Mouse (Mus musculus) ES-E14 (cell line): ENCODE measurements at regions not wholly inside any gene's neighbourhood (a gene's known extent, or its start where the extent isn't known, plus 50 kb on each side); places are given as distances from the start of the nearest gene placed in this dataset.
A peak's percentile ranks its signal among the peaks of the same experiment; 100 is the strongest.

Experiments used
- DNase-seq: peaks from one replicate; pipeline ENCODE4 v3.0.0-alpha.2; 2013; ENCODE audit warnings: low read depth, low spot score
- H3K27ac ChIP-seq: 2 replicates; pipeline ENCODE4 v1.5.1; 2012; ENCODE audit warnings: low read depth, mild to moderate bottlenecking, low read length, moderate library complexity, mixed read lengths; ENCODE audit not compliant: poor library complexity, insufficient read depth, severe bottlenecking
- H3K36me3 ChIP-seq: 2 replicates; pipeline ENCODE4 v1.6.1; 2012; ENCODE audit warnings: mild to moderate bottlenecking, low read length, moderate library complexity, mixed read lengths; ENCODE audit not compliant: control insufficient read depth, poor library complexity, insufficient read depth, severe bottlenecking
- H3K4me1 ChIP-seq, 2 experiments: fragments of 150-350 bp in 1 of 2; sonication (generic) in 1 of 2; 2 replicates each; pipeline ENCODE4 v1.6.1; 2012; ENCODE audit warnings: low read length in 2 of 2, mild to moderate bottlenecking in 1 of 2, mixed read lengths in 1 of 2; ENCODE audit not compliant: control insufficient read depth in 2 of 2, insufficient read depth in 2 of 2, poor library complexity in 1 of 2
- H3K4me3 ChIP-seq, 2 experiments: fragments of 150-350 bp in 1 of 2; sonication (generic) in 1 of 2; 2 replicates each; pipeline ENCODE4 v1.5.1; 2012; ENCODE audit warnings: low read length in 2 of 2, low read depth in 1 of 2, mild to moderate bottlenecking in 1 of 2, mixed read lengths in 1 of 2; ENCODE audit not compliant: insufficient read depth in 1 of 2, poor library complexity in 1 of 2, severe bottlenecking in 1 of 2
- H3K9ac ChIP-seq: 2 replicates; pipeline ENCODE4 v1.6.1; 2012; ENCODE audit warnings: low read depth, mild to moderate bottlenecking, low read length, mixed read lengths; ENCODE audit not compliant: poor library complexity, insufficient read depth, severe bottlenecking
- H3K9me3 ChIP-seq: fragments of 150-350 bp; sonication (generic); 2 replicates; pipeline ENCODE4 v1.6.1; 2012; ENCODE audit warnings: low read depth, mild to moderate bottlenecking, low read length; ENCODE audit not compliant: control insufficient read depth, insufficient read depth
- CHD2 ChIP-seq: IDR thresholded peaks from 2 replicates; pipeline ENCODE4 v1.6.1; 2014; ENCODE audit warnings: mild to moderate bottlenecking, low read depth, low read length, inconsistent platforms
- HCFC1 ChIP-seq: IDR thresholded peaks from 2 replicates; pipeline ENCODE4 v1.6.1; 2012; ENCODE audit warnings: low read length, inconsistent platforms, borderline replicate concordance; ENCODE audit not compliant: insufficient read depth
- MAFK ChIP-seq: IDR thresholded peaks from 2 replicates; pipeline ENCODE4 v1.6.1; 2014; ENCODE audit warnings: mild to moderate bottlenecking, low read depth, low read length, inconsistent platforms; ENCODE audit not compliant: insufficient read depth
- ZC3H11A ChIP-seq: IDR thresholded peaks from 2 replicates; pipeline ENCODE4 v1.6.1; 2012; ENCODE audit warnings: low read depth, mild to moderate bottlenecking, inconsistent platforms, low read length, borderline replicate concordance
- ZNF384 ChIP-seq: IDR thresholded peaks from 2 replicates; pipeline ENCODE4 v1.6.1; 2012; ENCODE audit warnings: low read depth, low read length, inconsistent platforms
- in situ Hi-C, 2 experiments: fragments of 600-800 bp; cut with MboI; formaldehyde crosslinking; loops; one replicate each; pipeline ENCODE4 v1.15.1; 2025; ENCODE audit warnings: low sequenced_read_pairs in 2 of 2, inconsistent platforms in 1 of 2; ENCODE audit not compliant: unreplicated experiment in 2 of 2

DNA sequence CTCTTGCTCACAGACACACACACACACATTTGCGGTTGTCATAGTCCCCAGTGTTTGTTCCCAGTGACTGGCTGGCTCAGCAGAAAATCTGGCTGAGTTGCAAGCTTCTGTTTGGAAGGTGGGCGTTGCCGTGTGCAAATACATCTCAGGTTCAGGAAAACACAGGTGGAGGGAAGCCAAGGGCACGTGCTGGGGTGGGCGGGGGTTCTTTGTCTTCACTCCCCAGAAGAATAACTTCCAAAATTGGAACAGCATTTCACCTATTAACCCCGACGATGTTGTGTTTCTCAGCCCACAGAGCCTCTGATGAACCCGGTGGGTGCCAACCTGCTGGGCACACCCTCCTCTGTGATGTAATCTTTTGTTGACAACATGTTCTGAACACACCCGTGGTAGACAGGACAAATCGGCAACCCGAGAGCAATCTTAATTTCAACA lies 82.3 kb upstream of the Ubl3 start:
- H3K36me3 ChIP-seq = no peaks in the 10 kb centered on the region
- no peak overlapping the region for H3K4me3 ChIP-seq
- no peak overlapping the region for H3K9ac ChIP-seq
- H3K27ac ChIP-seq = no peak overlapping the region
- DNase-seq = no peak
- no peak for TF ChIP-seq MAFK
- TF ChIP-seq CHD2 = no peak
- no peak for TF ChIP-seq ZC3H11A
- no peak for TF ChIP-seq ZNF384
- TF ChIP-seq HCFC1 = no peak
- H3K9me3 ChIP-seq = no peaks in the 10 kb centered on the region
- in situ Hi-C loops = no loop called here
- peaks cover 3 to 7% of the 10 kb centered on the region in 2 experiments; a peak in 3 of 4 replicates for H3K4me1 ChIP-seq

GRCm38 (mm10) chr5:148633999-148634398 lies 81.4 kb upstream of the Ubl3 start:
- no peaks in the 10 kb centered on the region for H3K36me3 ChIP-seq
- H3K9ac ChIP-seq = no peak overlapping the region
- no peak for DNase-seq
- in situ Hi-C loops = no loop called here
- TF ChIP-seq MAFK = no peak
- TF ChIP-seq ZC3H11A = no peak
- no peak for TF ChIP-seq HCFC1
- TF ChIP-seq ZNF384 = no peak
- no peak for TF ChIP-seq CHD2
- H3K4me1 ChIP-seq = peaks cover 3 to 7% of the 10 kb centered on the region in 2 experiments; a peak in 3 of 4 replicates
- no peaks in the 10 kb centered on the region for H3K9me3 ChIP-seq
- no peak overlapping the region for H3K4me3 ChIP-seq
- H3K27ac ChIP-seq = no peak overlapping the region

GRCm38 (mm10) chr5:148633331-148633730 lies 80.7 kb upstream of the Ubl3 start:
- no peak for DNase-seq
- H3K36me3 ChIP-seq = no peaks in the 10 kb centered on the region
- H3K4me3 ChIP-seq = no peak overlapping the region
- H3K9ac ChIP-seq = no peak overlapping the region
- H3K9me3 ChIP-seq = no peaks in the 10 kb centered on the region
- no peak for TF ChIP-seq ZNF384
- TF ChIP-seq MAFK = no peak
- no peak for TF ChIP-seq HCFC1
- TF ChIP-seq CHD2 = no peak
- no peak for TF ChIP-seq ZC3H11A
- no peak overlapping the region for H3K27ac ChIP-seq
- peaks cover 3 to 7% of the 10 kb centered on the region in 2 experiments; a peak in 3 of 4 replicates for H3K4me1 ChIP-seq
- in situ Hi-C loops = no loop called here

- no peak for DNase-seq
- no peak overlapping the region for H3K4me3 ChIP-seq
- no peaks in the 10 kb centered on the region for H3K36me3 ChIP-seq
- in situ Hi-C loops = no loop called here
- H3K4me1 ChIP-seq = peaks cover 3 to 7% of the 10 kb centered on the region in 2 experiments; a peak in 3 of 4 replicates
- H3K27ac ChIP-seq = no peak overlapping the region
- TF ChIP-seq MAFK (no peak), ZNF384 (no peak), ZC3H11A (no peak), CHD2 (no peak), HCFC1 (no peak)
- H3K9me3 ChIP-seq = no peaks in the 10 kb centered on the region
- H3K9ac ChIP-seq = no peak overlapping the region
These were observed 80.1 kb upstream of the Ubl3 start for GRCm38 (mm10) chr5:148632516-148633170.

DNA sequence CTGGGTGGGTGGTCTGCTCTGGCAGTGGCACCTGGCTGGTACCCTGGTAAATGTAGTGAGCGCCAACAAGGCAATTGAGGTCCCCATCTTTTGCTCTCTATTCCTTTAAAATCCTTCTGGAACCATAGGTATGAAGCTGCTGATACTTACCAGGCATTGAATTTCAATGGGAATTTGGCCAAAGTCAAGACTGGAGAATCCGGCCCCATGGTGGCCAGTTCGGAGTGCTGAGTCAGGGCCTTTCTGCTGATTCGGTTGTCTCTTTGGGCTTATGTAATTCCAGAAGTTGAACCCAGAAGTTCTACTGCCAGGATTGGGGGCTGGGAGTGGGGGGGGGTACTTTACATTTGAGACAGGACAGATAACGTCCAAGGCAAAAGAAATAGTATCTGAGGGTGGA lies 79.0 kb upstream of the Ubl3 start:
- TF ChIP-seq CHD2 = no peak
- no peak for TF ChIP-seq ZNF384
- TF ChIP-seq HCFC1 = no peak
- TF ChIP-seq MAFK = 0 out of 2 replicates have a peak, but pooled peaks have one; percentile 23
- no peak for TF ChIP-seq ZC3H11A
- no peak for DNase-seq
- Histone ChIP-seq H3K36me3 (no peaks in the 10 kb centered on the region), H3K27ac (no peak overlapping the region), H3K9ac (no peak overlapping the region), H3K4me3 (no peak overlapping the region), H3K9me3 (no peaks in the 10 kb centered on the region), H3K4me1 (peaks cover 3 to 7% of the 10 kb centered on the region in 2 experiments; a peak in 3 of 4 replicates)
- in situ Hi-C loops = no loop called here
